Mouse (Mus musculus) lung, postnatal 0 days (tissue): ENCODE measurements around the gene Psmd2. TPM values are rescaled to one million over a fixed set of nuclear protein-coding genes. Genes with fewer than 3 reads are reported as not detected.

ENCODE experiments used
- ATAC-seq: fragments of 200-750 bp; cut with Nextera tagmentation; 2 replicates; pipeline ENCODE4 v1.8.0; 2017; ENCODE audit warnings: moderate library complexity
- DNase-seq: peaks from one replicate; pipeline ENCODE4 v3.0.0-alpha.2; 2016; ENCODE audit warnings: low spot score
- H3K27ac ChIP-seq: fragments of 300-500 bp; sonication (generic); 2 replicates; pipeline ENCODE4 v1.5.1; 2014; ENCODE audit warnings: antibody characterized with exemption, mild to moderate bottlenecking, low read length, mixed read lengths
- H3K27me3 ChIP-seq: fragments of 300-500 bp; sonication (generic); replicated peaks from 2 replicates; pipeline ENCODE4 v1.6.1; 2014; ENCODE audit warnings: low read length, mixed read lengths; ENCODE audit not compliant: insufficient read depth
- H3K36me3 ChIP-seq: fragments of 300-500 bp; sonication (generic); 2 replicates; pipeline ENCODE4 v1.6.1; 2014; ENCODE audit warnings: low read length, mixed read lengths; ENCODE audit not compliant: insufficient read depth
- H3K4me1 ChIP-seq: fragments of 300-500 bp; sonication (generic); 2 replicates; pipeline ENCODE4 v1.6.1; 2014; ENCODE audit warnings: antibody characterized with exemption, low read depth, low read length, mixed read lengths; ENCODE audit not compliant: insufficient read depth
- H3K4me2 ChIP-seq: fragments of 300-500 bp; sonication (generic); replicated peaks from 2 replicates; pipeline ENCODE4 v1.6.1; 2014; ENCODE audit warnings: low read depth, mild to moderate bottlenecking, low read length, moderate library complexity, mixed read lengths
- H3K4me3 ChIP-seq: fragments of 300-500 bp; sonication (generic); 2 replicates; pipeline ENCODE4 v1.5.1; 2014; ENCODE audit warnings: low read depth, low read length
- H3K9ac ChIP-seq: fragments of 300-500 bp; sonication (generic); replicated peaks from 2 replicates; pipeline ENCODE4 v1.6.1; 2014; ENCODE audit warnings: low read depth, mild to moderate bottlenecking
- H3K9me3 ChIP-seq: fragments of 300-500 bp; sonication (generic); 2 replicates; pipeline ENCODE4 v1.6.1; 2016; ENCODE audit warnings: low read length, mixed read lengths
- CTCF ChIP-seq: IDR thresholded peaks from 2 replicates; pipeline ENCODE4 v1.5.1; 2016; ENCODE audit warnings: antibody characterized with exemption, mild to moderate bottlenecking
- EP300 ChIP-seq: IDR thresholded peaks from 2 replicates; pipeline ENCODE4 v1.6.1; 2016; ENCODE audit warnings: antibody characterized with exemption, mild to moderate bottlenecking, control low read depth
- WGBS: fragments of 180-500 bp; shearing (Covaris S2); extraction: QIAGEN DNeasy Blood & Tissue Kit; methylation state at CpG from one replicate; pipeline ENCODE4 v1.1.7; 2014; 5-methylcytosine and 5-hydroxymethylcytosine counted together
- polyA plus RNA-seq: library from polyadenylated mRNA; unstranded; fragments of >200 nt; fragmentation: Nextera tagmentation; extraction: Ambion mirVana; gene quantifications from 2 replicates; pipeline ENCODE4 v1.2.1, GENCODE M21; 2015

Gene Psmd2
- polyA plus RNA-seq, 1 experiment from 2014 or later: 146 TPM

GRCm38 (mm10) chr16:20629731-20630634, 21.5 kb upstream of the Psmd2 start, which contains the start of gene Ece2:
TSS of gene Ece2 (plus strand) at chr16:20629828.
- ATAC-seq: peak; percentile 43
- no peaks in the 10 kb centered on the region for H3K36me3 ChIP-seq
- no peak for DNase-seq
- no peaks in the 10 kb centered on the region for H3K27me3 ChIP-seq
- H3K4me2 ChIP-seq: peak within 1 kb of the TSS; percentile 74
- no peaks in the 10 kb centered on the region for H3K9me3 ChIP-seq
- H3K4me1 ChIP-seq: peaks cover 4% of the 10 kb centered on the region; the same call in 1 of the 2 replicates
- WGBS: 6% methylated on average over 52 of the region's 54 CpGs
- TF ChIP-seq EP300 (no peak), CTCF (no peak)
- H3K9ac ChIP-seq: no peak within 1 kb of the TSS
- peak within 1 kb of the TSS; percentile 31 for H3K4me3 ChIP-seq
- no peak within 1 kb of the TSS for H3K27ac ChIP-seq

DNA sequence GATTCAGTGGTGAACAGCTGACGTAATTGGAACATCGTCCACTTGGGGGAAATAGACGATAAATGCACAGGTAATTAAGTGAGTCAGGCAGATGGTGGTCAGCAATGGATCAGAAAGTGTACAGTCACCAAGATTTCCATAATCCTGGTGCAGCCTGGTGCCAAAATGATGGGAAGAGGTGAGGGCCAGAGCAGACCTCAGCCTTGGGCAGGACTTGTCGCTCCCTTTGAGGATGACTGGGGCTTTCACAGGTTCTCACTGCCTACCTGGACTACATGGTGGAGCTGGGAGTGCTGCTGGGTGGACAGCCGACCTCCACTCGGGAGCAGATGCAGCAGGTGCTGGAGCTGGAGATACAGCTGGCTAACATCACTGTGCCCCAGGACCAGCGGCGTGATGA, 14.0 kb upstream of the Psmd2 start:
- 63% methylated on average over 8 of the region's 8 CpGs for WGBS
- Histone ChIP-seq H3K9me3 (no peaks in the 10 kb centered on the region), H3K36me3 (no peaks in the 10 kb centered on the region), H3K4me3 (no peak overlapping the region), H3K4me1 (no peaks in the 10 kb centered on the region), H3K27ac (no peak overlapping the region), H3K4me2 (no peak overlapping the region), H3K27me3 (no peaks in the 10 kb centered on the region), H3K9ac (no peak overlapping the region)
- DNase-seq (no peak), ATAC-seq (no peak)
- TF ChIP-seq CTCF (no peak), EP300 (no peak)

- Histone ChIP-seq H3K4me2 (no peak overlapping the region), H3K4me1 (no peaks in the 10 kb centered on the region), H3K36me3 (no peaks in the 10 kb centered on the region), H3K4me3 (no peak overlapping the region), H3K9me3 (no peaks in the 10 kb centered on the region), H3K9ac (no peak overlapping the region), H3K27me3 (no peaks in the 10 kb centered on the region), H3K27ac (no peak overlapping the region)
- TF ChIP-seq EP300 (no peak), CTCF (no peak)
- ATAC-seq: no peak
- no peak for DNase-seq
- 63% methylated on average over 8 of the region's 8 CpGs for whole genome bisulfite sequencing
Measured at GRCm38 (mm10) chr16:20638367-20638766, 13.1 kb upstream of the Psmd2 start.

- no peak overlapping the region for H3K4me3 ChIP-seq
- DNase-seq (peak; percentile 68), ATAC-seq (peak; percentile 37; the same call in 1 of the 2 replicates)
- TF ChIP-seq EP300 (no peak), CTCF (peak; percentile 83)
- H3K4me2 ChIP-seq: no peak overlapping the region
- no peak overlapping the region for H3K9ac ChIP-seq
- H3K9me3 ChIP-seq: no peaks in the 10 kb centered on the region
- no peaks in the 10 kb centered on the region for H3K27me3 ChIP-seq
- no peaks in the 10 kb centered on the region for H3K4me1 ChIP-seq
- 3% methylated on average over 8 of the region's 8 CpGs for WGBS
- no peak overlapping the region for H3K27ac ChIP-seq
- no peaks in the 10 kb centered on the region for H3K36me3 ChIP-seq
Measured at GRCm38 (mm10) chr16:20642161-20642560, 9.3 kb upstream of the Psmd2 start.

- Histone ChIP-seq H3K9ac (no peak overlapping the region), H3K4me1 (no peaks in the 10 kb centered on the region), H3K27me3 (no peaks in the 10 kb centered on the region), H3K4me2 (no peak overlapping the region), H3K27ac (no peak overlapping the region), H3K9me3 (no peaks in the 10 kb centered on the region), H3K4me3 (no peak overlapping the region), H3K36me3 (no peaks in the 10 kb centered on the region)
- 81% methylated on average over 7 of the region's 7 CpGs for WGBS
- ATAC-seq (no peak), DNase-seq (no peak)
- TF ChIP-seq CTCF (no peak), EP300 (no peak)
Measured at GRCm38 (mm10) chr16:20643911-20644310, 7.5 kb upstream of the Psmd2 start.

GRCm38 (mm10) chr16:20651947-20652310, 477 bp downstream of the Psmd2 start:
- no peaks in the 10 kb centered on the region for H3K9me3 ChIP-seq
- TF ChIP-seq EP300 (no peak), CTCF (no peak)
- H3K9ac ChIP-seq: peak overlapping the region; percentile 60
- peak overlapping the region; percentile 57 for H3K4me3 ChIP-seq
- H3K27ac ChIP-seq: no peak overlapping the region
- no peaks in the 10 kb centered on the region for H3K27me3 ChIP-seq
- H3K4me2 ChIP-seq: peak overlapping the region; percentile 79
- H3K4me1 ChIP-seq: no peaks in the 10 kb centered on the region
- no peak for DNase-seq
- ATAC-seq: no peak; the same call in 1 of the 2 replicates
- peaks cover 16% of the 10 kb centered on the region; the same call in 1 of the 2 replicates for H3K36me3 ChIP-seq
- 7% methylated on average over 12 of the region's 12 CpGs for WGBS
